Mouse (Mus musculus) hindbrain, postnatal 0 days (tissue): Measurements from ENCODE around the gene Myod1. TPM values are rescaled to one million over a fixed set of nuclear protein-coding genes. Genes with fewer than 3 reads are reported as not detected.

ENCODE experiments used
- ATAC-seq: fragments of 200-750 bp; cut with Nextera tagmentation; 2 replicates; pipeline ENCODE4 v1.8.0; 2017; ENCODE audit warnings: mild to moderate bottlenecking, moderate TSS enrichment, moderate library complexity
- DNase-seq: peaks from one replicate; pipeline ENCODE4 v3.0.0-alpha.2; 2015; ENCODE audit warnings: low spot score
- H3K27ac ChIP-seq: fragments of 300-500 bp; sonication (generic); 2 replicates; pipeline ENCODE4 v1.5.1; 2014; ENCODE audit warnings: mild to moderate bottlenecking
- H3K27me3 ChIP-seq: fragments of 300-500 bp; sonication (generic); 2 replicates; pipeline ENCODE4 v1.6.1; 2014; ENCODE audit warnings: low read length, mixed read lengths; ENCODE audit not compliant: insufficient read depth
- H3K36me3 ChIP-seq: fragments of 300-500 bp; sonication (generic); 2 replicates; pipeline ENCODE4 v1.6.1; 2014; ENCODE audit warnings: low read length, mixed read lengths; ENCODE audit not compliant: insufficient read depth
- H3K4me1 ChIP-seq: fragments of 300-500 bp; sonication (generic); 2 replicates; pipeline ENCODE4 v1.6.1; 2014; ENCODE audit warnings: antibody characterized with exemption, low read length, mixed read lengths; ENCODE audit not compliant: insufficient read depth
- H3K4me2 ChIP-seq: fragments of 300-500 bp; sonication (generic); 2 replicates; pipeline ENCODE4 v1.6.1; 2014; ENCODE audit warnings: low read depth, mild to moderate bottlenecking, low read length, moderate library complexity, mixed read lengths
- H3K4me3 ChIP-seq: fragments of 300-500 bp; sonication (generic); 2 replicates; pipeline ENCODE4 v1.5.1; 2014; ENCODE audit warnings: low read length
- H3K9ac ChIP-seq: fragments of 300-500 bp; sonication (generic); replicated peaks from 2 replicates; pipeline ENCODE4 v1.6.1; 2014; ENCODE audit warnings: mild to moderate bottlenecking, low read length, moderate library complexity, mixed read lengths
- H3K9me3 ChIP-seq: fragments of 300-500 bp; sonication (generic); 2 replicates; pipeline ENCODE4 v1.6.1; 2016; ENCODE audit warnings: low read length, mixed read lengths
- CTCF ChIP-seq: IDR thresholded peaks from 2 replicates; pipeline ENCODE4 v1.5.1; 2016; ENCODE audit warnings: antibody characterized with exemption, control low read depth, low read depth
- WGBS: fragments of 180-500 bp; shearing (Covaris S2); extraction: QIAGEN DNeasy Blood & Tissue Kit; methylation state at CpG from one replicate; pipeline ENCODE4 v1.1.7; 2014; 5-methylcytosine and 5-hydroxymethylcytosine counted together
- polyA plus RNA-seq: library from polyadenylated mRNA; unstranded; fragments of >200 nt; fragmentation: Nextera tagmentation; extraction: Ambion mirVana; gene quantifications from 2 replicates; pipeline ENCODE4 v1.2.1, GENCODE M21; 2015
- total RNA-seq: library from RNA; depleted of rRNA; stranded (reverse); fragments of >200 nt; gene quantifications from 2 replicates; pipeline ENCODE4 v1.2.3, GENCODE M21; 2014; rRNA removed

The Myod1 gene
- total RNA-seq (0.32 and 0.99 TPM in 2 replicates), polyA plus RNA-seq (0.20 and 0.37 TPM in 2 replicates)

DNA sequence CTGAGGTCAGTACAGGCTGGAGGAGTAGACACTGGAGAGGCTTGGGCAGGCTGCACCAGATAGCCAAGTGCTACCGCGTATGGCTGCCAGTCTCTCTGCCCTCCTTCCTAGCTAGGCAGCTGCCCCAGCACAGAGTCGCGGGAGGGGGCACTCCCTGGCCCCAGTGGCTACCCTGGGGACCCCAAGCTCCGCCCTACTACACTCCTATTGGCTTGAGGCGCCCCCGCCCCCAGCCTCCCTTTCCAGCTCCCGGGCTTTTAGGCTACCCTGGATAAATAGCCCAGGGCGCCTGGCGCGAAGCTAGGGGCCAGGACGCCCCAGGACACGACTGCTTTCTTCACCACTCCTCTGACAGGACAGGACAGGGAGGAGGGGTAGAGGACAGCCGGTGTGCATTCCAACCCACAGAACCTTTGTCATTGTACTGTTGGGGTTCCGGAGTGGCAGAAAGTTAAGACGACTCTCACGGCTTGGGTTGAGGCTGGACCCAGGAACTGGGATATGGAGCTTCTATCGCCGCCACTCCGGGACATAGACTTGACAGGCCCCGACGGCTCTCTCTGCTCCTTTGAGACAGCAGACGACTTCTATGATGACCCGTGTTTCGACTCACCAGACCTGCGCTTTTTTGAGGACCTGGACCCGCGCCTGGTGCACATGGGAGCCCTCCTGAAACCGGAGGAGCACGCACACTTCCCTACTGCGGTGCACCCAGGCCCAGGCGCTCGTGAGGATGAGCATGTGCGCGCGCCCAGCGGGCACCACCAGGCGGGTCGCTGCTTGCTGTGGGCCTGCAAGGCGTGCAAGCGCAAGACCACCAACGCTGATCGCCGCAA lies at the start of gene Myod1:
Gene Myod1 (plus strand): TSS at position 303 of the 836 bp plus-strand sequence.
- Histone ChIP-seq H3K4me2 (peak within 1 kb of the TSS; percentile 42), H3K27me3 (peaks cover 41% of the 10 kb centered on the region), H3K36me3 (no peaks in the 10 kb centered on the region), H3K27ac (no peak within 1 kb of the TSS), H3K4me1 (peaks cover 6% of the 10 kb centered on the region; the same call in 1 of the 2 replicates), H3K9me3 (no peaks in the 10 kb centered on the region), H3K4me3 (peak within 1 kb of the TSS; percentile 14), H3K9ac (no peak within 1 kb of the TSS)
- no peak for TF ChIP-seq CTCF
- peak; percentile 24; the same call in 1 of the 2 replicates for ATAC-seq
- peak; percentile 6 for DNase-seq
- whole genome bisulfite sequencing = 3% methylated on average over 43 of the region's 44 CpGs

GRCm38 (mm10) chr7:46327896-46328295 lies 48.4 kb upstream of the Myod1 start:
- Histone ChIP-seq H3K4me1 (no peaks in the 10 kb centered on the region), H3K27ac (no peak overlapping the region), H3K9me3 (no peaks in the 10 kb centered on the region), H3K36me3 (no peaks in the 10 kb centered on the region), H3K27me3 (no peaks in the 10 kb centered on the region), H3K4me3 (no peak overlapping the region), H3K4me2 (no peak overlapping the region), H3K9ac (no peak overlapping the region)
- 71% methylated on average over 4 of the region's 4 CpGs for WGBS
- no peak for TF ChIP-seq CTCF
- DNase-seq = no peak
- ATAC-seq = no peak

GRCm38 (mm10) chr7:46337397-46337796 lies 38.9 kb upstream of the Myod1 start:
- no peak for DNase-seq
- no peak for ATAC-seq
- H3K9ac ChIP-seq = no peak overlapping the region
- no peak overlapping the region for H3K4me3 ChIP-seq
- H3K4me1 ChIP-seq = no peaks in the 10 kb centered on the region
- no peaks in the 10 kb centered on the region for H3K27me3 ChIP-seq
- no peak overlapping the region for H3K4me2 ChIP-seq
- H3K36me3 ChIP-seq = no peaks in the 10 kb centered on the region
- H3K9me3 ChIP-seq = no peaks in the 10 kb centered on the region
- no peak overlapping the region for H3K27ac ChIP-seq
- 86% methylated on average over 9 of the region's 9 CpGs for WGBS
- TF ChIP-seq CTCF = no peak

- H3K9me3 ChIP-seq = no peaks in the 10 kb centered on the region
- no peak overlapping the region for H3K9ac ChIP-seq
- H3K4me2 ChIP-seq = no peak overlapping the region
- DNase-seq (no peak), ATAC-seq (no peak)
- 50% methylated on average over 3 of the region's 3 CpGs for WGBS
- no peak for TF ChIP-seq CTCF
- no peaks in the 10 kb centered on the region for H3K36me3 ChIP-seq
- no peak overlapping the region for H3K4me3 ChIP-seq
- H3K27ac ChIP-seq = no peak overlapping the region
- no peaks in the 10 kb centered on the region for H3K4me1 ChIP-seq
- no peaks in the 10 kb centered on the region for H3K27me3 ChIP-seq
Observed at GRCm38 (mm10) chr7:46339818-46340217, 36.5 kb upstream of the Myod1 start.

GRCm38 (mm10) chr7:46340295-46340694 lies 36.0 kb upstream of the Myod1 start:
- Histone ChIP-seq H3K4me1 (no peaks in the 10 kb centered on the region), H3K4me3 (no peak overlapping the region), H3K9me3 (no peaks in the 10 kb centered on the region), H3K36me3 (no peaks in the 10 kb centered on the region), H3K27me3 (no peaks in the 10 kb centered on the region), H3K27ac (no peak overlapping the region), H3K9ac (no peak overlapping the region), H3K4me2 (no peak overlapping the region)
- WGBS = 80% methylated on average over 5 of the region's 5 CpGs
- no peak for TF ChIP-seq CTCF
- no peak for ATAC-seq
- DNase-seq = no peak

DNA sequence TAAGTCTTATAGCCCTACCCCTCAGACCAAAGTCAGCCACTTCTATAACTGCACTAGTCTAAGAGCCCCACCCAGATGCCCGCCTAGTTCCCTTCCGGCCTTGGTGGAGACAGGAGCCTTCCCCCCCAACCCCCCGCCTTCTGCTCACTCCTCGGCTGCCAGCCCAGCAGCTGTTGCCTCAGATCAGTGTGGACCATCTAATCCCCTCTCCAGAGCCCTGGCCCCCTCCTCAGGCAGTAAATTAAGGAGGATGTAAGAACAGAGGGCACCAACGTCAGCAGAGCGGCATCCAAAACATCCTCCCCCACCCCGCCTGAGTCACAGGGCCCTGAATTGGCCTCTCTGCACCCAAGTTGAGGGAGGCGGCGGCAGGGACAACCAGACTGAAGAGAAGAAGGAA lies 34.8 kb upstream of the Myod1 start:
- Histone ChIP-seq H3K4me3 (no peak overlapping the region), H3K4me1 (no peaks in the 10 kb centered on the region), H3K36me3 (no peaks in the 10 kb centered on the region), H3K4me2 (no peak overlapping the region), H3K9me3 (no peaks in the 10 kb centered on the region), H3K9ac (no peak overlapping the region), H3K27me3 (no peaks in the 10 kb centered on the region), H3K27ac (no peak overlapping the region)
- TF ChIP-seq CTCF = no peak
- peak; percentile 17 for DNase-seq
- 76% methylated on average over 9 of the region's 9 CpGs for WGBS
- ATAC-seq = peak; percentile 38; the same call in 1 of the 2 replicates

GRCm38 (mm10) chr7:46347692-46348091 lies 28.6 kb upstream of the Myod1 start:
- Histone ChIP-seq H3K4me3 (no peak overlapping the region), H3K4me1 (no peaks in the 10 kb centered on the region), H3K27me3 (no peaks in the 10 kb centered on the region; the same call in 1 of the 2 replicates), H3K9me3 (no peaks in the 10 kb centered on the region), H3K4me2 (no peak overlapping the region), H3K9ac (no peak overlapping the region), H3K27ac (no peak overlapping the region), H3K36me3 (no peaks in the 10 kb centered on the region)
- no peak for TF ChIP-seq CTCF
- DNase-seq = no peak
- WGBS = 71% methylated on average over 4 of the region's 4 CpGs
- no peak for ATAC-seq
